Mouse (Mus musculus): ENCODE measurements around the gene Chrdl1. TPM values are rescaled to one million over a fixed set of nuclear protein-coding genes. Genes with fewer than 3 reads are reported as not detected.

The Chrdl1 gene
- 8.6 and 8.7 TPM in 2 replicates for polyA plus RNA-seq (2014; fragmentation: Nextera tagmentation; extraction: Ambion mirVana)

DNA sequence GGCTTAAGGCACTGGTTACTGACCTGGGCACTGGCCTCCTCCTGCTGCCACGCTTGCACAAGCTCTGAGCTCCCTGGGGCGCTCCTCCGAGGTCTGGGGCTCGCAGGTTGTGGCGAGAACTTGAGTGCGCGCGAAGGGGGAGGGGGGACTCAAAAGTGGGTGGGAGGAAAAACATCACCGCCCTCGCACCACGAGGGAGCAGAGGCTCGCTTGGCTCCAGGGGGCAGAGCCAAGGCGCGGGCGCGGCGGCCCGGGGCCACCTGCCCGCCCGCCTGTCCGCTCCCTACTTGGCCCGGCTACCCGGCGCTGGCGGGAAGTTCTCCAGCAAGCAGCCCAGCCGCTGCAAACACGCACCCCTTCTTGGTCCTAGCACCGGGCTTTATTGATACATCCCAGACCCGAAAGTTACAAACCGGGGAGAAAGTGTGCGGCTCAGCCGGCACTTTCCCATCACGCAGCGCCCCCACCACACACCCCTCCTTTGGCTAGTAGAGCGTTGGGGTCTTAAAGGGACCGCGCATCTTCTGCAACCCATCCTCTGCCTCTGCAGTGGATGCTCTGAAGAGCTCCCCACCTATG lies at the start of gene Chrdl1:
Gene Chrdl1, minus strand, starts transcription at position 472 of the 579 bp plus-strand sequence.
- 13% methylated on average over 28 of the region's 37 CpGs for WGBS
- Histone ChIP-seq H3K27ac (ENCODE audit: low read depth, low read length) (no peak within 1 kb of the TSS), H3K27me3 (ENCODE audit: control insufficient read depth, insufficient read depth, low read length) (no peaks in the 10 kb centered on the region; the same call in 1 of the 2 replicates), H3K4me1 (ENCODE audit: control insufficient read depth, insufficient read depth, low read length) (no peaks in the 10 kb centered on the region), H3K9me3 (ENCODE audit: control insufficient read depth, low read length) (no peaks in the 10 kb centered on the region), H3K9ac (ENCODE audit: low read length) (peak within 1 kb of the TSS; percentile 37; the same call in 1 of the 2 replicates), H3K36me3 (ENCODE audit: control insufficient read depth, insufficient read depth, low read length) (no peaks in the 10 kb centered on the region), H3K4me2 (ENCODE audit: low read depth) (peak within 1 kb of the TSS; percentile 50), H3K4me3 (ENCODE audit: low read depth, low read length) (peak within 1 kb of the TSS; percentile 36)
- peak; percentile 13; the same call in 1 of the 2 replicates for ATAC-seq (ENCODE audit: insufficient read depth, low FRiP score, low TSS enrichment)
- DNase-seq (ENCODE audit: low spot score) = peak; percentile 25

- Histone ChIP-seq H3K9ac (ENCODE audit: low read length) (no peak overlapping the region), H3K4me2 (ENCODE audit: low read depth) (no peak overlapping the region), H3K9me3 (ENCODE audit: control insufficient read depth, low read length) (no peaks in the 10 kb centered on the region), H3K4me3 (ENCODE audit: low read depth, low read length) (no peak overlapping the region), H3K27ac (ENCODE audit: low read depth, low read length) (no peak overlapping the region), H3K4me1 (ENCODE audit: control insufficient read depth, insufficient read depth, low read length) (no peaks in the 10 kb centered on the region), H3K36me3 (ENCODE audit: control insufficient read depth, insufficient read depth, low read length) (no peaks in the 10 kb centered on the region), H3K27me3 (ENCODE audit: control insufficient read depth, insufficient read depth, low read length) (no peaks in the 10 kb centered on the region)
- ATAC-seq (ENCODE audit: insufficient read depth, low FRiP score, low TSS enrichment) (no peak), DNase-seq (ENCODE audit: low spot score) (no peak)
- 44% methylated on average over 4 of the region's 4 CpGs for WGBS
Observed at GRCm38 (mm10) chrX:143442638-143443037, 48.6 kb upstream of the Chrdl1 start.

DNA sequence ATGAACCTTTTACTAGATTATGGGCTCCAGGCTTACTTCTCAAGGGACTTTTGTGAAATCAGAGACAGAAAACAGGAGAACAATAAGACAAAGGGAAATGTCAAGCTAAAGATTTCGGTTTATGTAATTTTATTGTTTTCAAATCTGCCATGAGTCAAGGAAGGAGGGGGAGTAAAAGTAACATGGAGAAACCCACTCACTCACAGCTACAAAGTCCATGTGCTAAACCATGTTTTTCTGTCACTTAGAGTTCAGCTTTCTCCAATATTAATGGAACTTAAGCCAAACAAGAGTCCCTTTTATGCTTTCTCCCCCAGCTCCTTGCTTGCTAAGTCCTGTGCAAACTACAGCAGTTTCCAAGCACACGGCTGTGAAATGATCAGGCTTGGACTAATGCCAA lies 10.5 kb upstream of the Chrdl1 start:
- no peak overlapping the region for H3K4me2 ChIP-seq (ENCODE audit: low read depth)
- H3K9me3 ChIP-seq (ENCODE audit: control insufficient read depth, low read length) = no peaks in the 10 kb centered on the region
- H3K4me1 ChIP-seq (ENCODE audit: control insufficient read depth, insufficient read depth, low read length) = no peaks in the 10 kb centered on the region
- ATAC-seq (ENCODE audit: insufficient read depth, low FRiP score, low TSS enrichment) = no peak
- 65% methylated on average over 2 of the region's 2 CpGs for WGBS
- no peak overlapping the region for H3K9ac ChIP-seq (ENCODE audit: low read length)
- no peak overlapping the region for H3K27ac ChIP-seq (ENCODE audit: low read depth, low read length)
- H3K36me3 ChIP-seq (ENCODE audit: control insufficient read depth, insufficient read depth, low read length) = no peaks in the 10 kb centered on the region
- H3K27me3 ChIP-seq (ENCODE audit: control insufficient read depth, insufficient read depth, low read length) = no peaks in the 10 kb centered on the region
- H3K4me3 ChIP-seq (ENCODE audit: low read depth, low read length) = no peak overlapping the region
- DNase-seq (ENCODE audit: low spot score) = no peak

DNA sequence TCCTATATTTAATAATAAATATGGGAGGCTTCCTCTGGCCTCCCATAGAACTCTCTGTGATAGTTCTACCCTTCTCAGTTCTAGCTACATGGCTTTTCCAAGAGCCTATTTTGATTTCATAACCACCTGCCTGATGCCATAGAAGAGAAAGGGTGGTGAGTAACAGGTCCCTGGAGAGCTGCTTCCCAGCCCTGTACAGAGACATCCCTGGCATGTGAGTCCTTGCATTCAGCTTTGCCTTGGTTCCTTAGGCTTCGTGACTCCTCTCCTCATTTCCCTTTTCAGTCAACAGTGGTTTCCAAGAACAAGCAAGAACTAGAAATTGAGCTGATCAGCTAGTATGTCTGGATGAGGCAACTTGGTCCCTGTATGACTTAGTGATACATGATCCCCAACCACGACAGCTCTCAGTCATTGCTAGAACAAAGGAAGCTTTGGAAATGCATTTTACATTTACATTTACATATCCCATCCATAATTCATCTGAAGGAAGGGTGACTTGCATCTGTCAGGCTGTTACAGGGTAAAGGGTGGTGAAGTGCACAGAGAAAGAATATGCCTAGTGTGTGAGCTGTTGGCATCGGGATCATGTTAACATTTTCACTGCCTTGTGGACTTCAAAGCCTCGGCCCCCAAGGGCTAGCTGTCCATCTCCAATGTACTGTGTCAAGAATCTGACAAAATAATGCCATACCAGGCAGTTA lies 27.7 kb downstream of the Chrdl1 start:
- WGBS = 69% methylated on average over 4 of the region's 4 CpGs
- Histone ChIP-seq H3K4me2 (ENCODE audit: low read depth) (no peak overlapping the region), H3K27ac (ENCODE audit: low read depth, low read length) (no peak overlapping the region), H3K27me3 (ENCODE audit: control insufficient read depth, insufficient read depth, low read length) (no peaks in the 10 kb centered on the region), H3K9ac (ENCODE audit: low read length) (no peak overlapping the region), H3K36me3 (ENCODE audit: control insufficient read depth, insufficient read depth, low read length) (no peaks in the 10 kb centered on the region), H3K4me3 (ENCODE audit: low read depth, low read length) (no peak overlapping the region), H3K9me3 (ENCODE audit: control insufficient read depth, low read length) (no peaks in the 10 kb centered on the region), H3K4me1 (ENCODE audit: control insufficient read depth, insufficient read depth, low read length) (no peaks in the 10 kb centered on the region)
- no peak for DNase-seq (ENCODE audit: low spot score)
- ATAC-seq (ENCODE audit: insufficient read depth, low FRiP score, low TSS enrichment) = no peak

- H3K4me3 ChIP-seq (ENCODE audit: low read depth, low read length) = no peak overlapping the region
- no peaks in the 10 kb centered on the region for H3K4me1 ChIP-seq (ENCODE audit: control insufficient read depth, insufficient read depth, low read length)
- DNase-seq (ENCODE audit: low spot score) (no peak), ATAC-seq (ENCODE audit: insufficient read depth, low FRiP score, low TSS enrichment) (no peak)
- H3K9ac ChIP-seq (ENCODE audit: low read length) = no peak overlapping the region
- H3K36me3 ChIP-seq (ENCODE audit: control insufficient read depth, insufficient read depth, low read length) = no peaks in the 10 kb centered on the region
- no peaks in the 10 kb centered on the region for H3K9me3 ChIP-seq (ENCODE audit: control insufficient read depth, low read length)
- H3K27ac ChIP-seq (ENCODE audit: low read depth, low read length) = no peak overlapping the region
- 39% methylated on average over 5 of the region's 5 CpGs for WGBS
- no peak overlapping the region for H3K4me2 ChIP-seq (ENCODE audit: low read depth)
- H3K27me3 ChIP-seq (ENCODE audit: control insufficient read depth, insufficient read depth, low read length) = no peaks in the 10 kb centered on the region
Observed at GRCm38 (mm10) chrX:143347227-143347626, 46.8 kb downstream of the Chrdl1 start.

- Histone ChIP-seq H3K27ac (ENCODE audit: low read depth, low read length) (no peak overlapping the region), H3K4me3 (ENCODE audit: low read depth, low read length) (no peak overlapping the region), H3K4me1 (ENCODE audit: control insufficient read depth, insufficient read depth, low read length) (no peaks in the 10 kb centered on the region), H3K9me3 (ENCODE audit: control insufficient read depth, low read length) (no peaks in the 10 kb centered on the region), H3K9ac (ENCODE audit: low read length) (no peak overlapping the region), H3K36me3 (ENCODE audit: control insufficient read depth, insufficient read depth, low read length) (no peaks in the 10 kb centered on the region), H3K4me2 (ENCODE audit: low read depth) (no peak overlapping the region), H3K27me3 (ENCODE audit: control insufficient read depth, insufficient read depth, low read length) (no peaks in the 10 kb centered on the region)
- DNase-seq (ENCODE audit: low spot score) (no peak), ATAC-seq (ENCODE audit: insufficient read depth, low FRiP score, low TSS enrichment) (no peak)
- WGBS = 33% methylated on average over 3 of the region's 3 CpGs
Observed at GRCm38 (mm10) chrX:143346739-143347138, 47.3 kb downstream of the Chrdl1 start.

DNA sequence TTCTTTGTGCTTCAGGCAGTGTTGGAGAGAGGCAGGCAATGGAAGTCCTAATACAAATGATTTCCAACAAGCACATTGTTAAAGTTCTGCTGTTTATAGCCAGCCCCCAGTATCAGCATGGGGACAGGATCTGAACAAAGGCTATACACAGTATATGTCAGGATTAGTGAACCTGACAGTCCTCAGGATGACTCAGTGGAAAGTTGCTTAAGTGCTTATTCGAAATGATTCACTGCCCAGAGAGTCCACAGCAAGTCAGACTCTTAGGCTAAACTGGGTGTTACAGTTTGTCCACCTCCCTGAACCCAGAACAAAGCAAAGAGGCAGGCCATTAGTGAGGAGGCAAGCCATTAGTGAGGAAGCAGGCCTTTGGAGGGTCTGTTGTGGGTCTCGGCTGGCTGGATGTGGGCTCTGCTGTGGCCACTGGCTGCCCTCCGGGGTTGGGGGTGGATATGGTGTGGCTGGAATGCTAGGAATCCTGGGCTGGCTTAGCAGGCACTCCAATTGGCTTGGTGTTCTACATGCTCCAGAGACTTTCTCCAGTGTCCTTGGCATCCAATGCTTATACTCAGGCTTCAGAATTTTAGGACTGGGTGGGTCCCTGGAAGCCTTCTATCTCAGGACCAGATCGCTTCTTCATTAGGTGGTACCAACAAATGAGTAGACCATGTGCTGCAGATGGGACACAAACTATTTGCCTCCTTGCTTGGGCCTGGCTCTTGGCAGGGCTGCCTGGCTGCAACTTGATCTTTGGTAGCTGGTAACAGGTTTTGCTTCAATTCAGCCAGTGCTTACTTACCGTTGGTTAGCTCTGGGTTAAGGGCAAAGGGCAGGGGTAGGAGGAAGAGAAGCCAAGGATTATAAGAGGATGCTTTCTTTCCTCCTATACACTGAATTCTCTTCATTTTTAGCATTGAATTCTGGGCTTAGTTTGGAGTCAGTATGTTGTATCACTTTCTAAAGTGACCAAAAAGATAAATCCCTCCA lies 49.3 kb downstream of the Chrdl1 start:
- Histone ChIP-seq H3K4me3 (ENCODE audit: low read depth, low read length) (no peak overlapping the region), H3K4me2 (ENCODE audit: low read depth) (no peak overlapping the region), H3K27ac (ENCODE audit: low read depth, low read length) (no peak overlapping the region), H3K27me3 (ENCODE audit: control insufficient read depth, insufficient read depth, low read length) (no peaks in the 10 kb centered on the region), H3K9ac (ENCODE audit: low read length) (no peak overlapping the region), H3K4me1 (ENCODE audit: control insufficient read depth, insufficient read depth, low read length) (no peaks in the 10 kb centered on the region), H3K9me3 (ENCODE audit: control insufficient read depth, low read length) (no peaks in the 10 kb centered on the region), H3K36me3 (ENCODE audit: control insufficient read depth, insufficient read depth, low read length) (no peaks in the 10 kb centered on the region)
- ATAC-seq (ENCODE audit: insufficient read depth, low FRiP score, low TSS enrichment) (no peak), DNase-seq (ENCODE audit: low spot score) (no peak)
- 59% methylated on average over 5 of the region's 5 CpGs for WGBS

- ATAC-seq (ENCODE audit: insufficient read depth, low FRiP score, low TSS enrichment) (no peak), DNase-seq (ENCODE audit: low spot score) (no peak)
- H3K4me2 ChIP-seq (ENCODE audit: low read depth) = no peak overlapping the region
Observed at GRCm38 (mm10) chrX:143338156-143338555, 55.9 kb downstream of the Chrdl1 start.

More at GRCm38 (mm10) chrX:143338156-143338555, 55.9 kb downstream of the Chrdl1 start:
- no peaks in the 10 kb centered on the region for H3K36me3 ChIP-seq (ENCODE audit: control insufficient read depth, insufficient read depth, low read length)
- no peaks in the 10 kb centered on the region for H3K9me3 ChIP-seq (ENCODE audit: control insufficient read depth, low read length)
- no peak overlapping the region for H3K27ac ChIP-seq (ENCODE audit: low read depth, low read length)
- no peak overlapping the region for H3K4me3 ChIP-seq (ENCODE audit: low read depth, low read length)
- no peak overlapping the region for H3K9ac ChIP-seq (ENCODE audit: low read length)
- 45% methylated on average over 4 of the region's 4 CpGs for WGBS
- no peaks in the 10 kb centered on the region for H3K27me3 ChIP-seq (ENCODE audit: control insufficient read depth, insufficient read depth, low read length)
- no peaks in the 10 kb centered on the region for H3K4me1 ChIP-seq (ENCODE audit: control insufficient read depth, insufficient read depth, low read length)
